Mouse (Mus musculus): ENCODE measurements around the gene Phc3. TPM values are rescaled to one million over a fixed set of nuclear protein-coding genes. Genes with fewer than 3 reads are reported as not detected.

The Phc3 gene
- polyA plus RNA-seq, 1 experiment, result 23.9 TPM

DNA sequence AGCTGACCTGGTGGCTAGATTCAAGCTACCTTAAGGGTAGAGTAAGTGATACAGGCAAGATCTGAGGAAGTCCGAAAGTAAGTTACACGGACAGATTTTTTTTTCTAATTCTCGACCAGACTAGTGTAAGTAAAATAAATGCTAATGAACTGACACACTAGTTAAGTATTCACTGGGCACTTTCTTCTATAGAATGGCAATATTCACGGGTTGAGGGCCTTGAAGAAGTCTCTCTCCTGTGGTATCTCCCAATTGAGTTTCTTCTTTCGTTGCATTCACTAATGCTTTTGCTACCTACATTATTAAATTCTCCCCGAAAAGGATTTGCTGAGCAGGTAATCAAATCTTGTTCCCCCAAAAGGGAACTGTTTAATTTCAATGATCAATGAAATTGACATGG, 25.6 kb upstream of the Phc3 start:
- Histone ChIP-seq H3K36me3 (ENCODE audit: control insufficient read depth, insufficient read depth, low read length) (no peaks in the 10 kb centered on the region), H3K27ac (ENCODE audit: insufficient read depth, low read depth, low read length) (no peak overlapping the region), H3K4me3 (ENCODE audit: insufficient read depth, low read depth, low read length) (peak overlapping the region; percentile 44), H3K4me1 (ENCODE audit: control insufficient read depth, insufficient read depth, low read length) (peaks cover 13% of the 10 kb centered on the region), H3K27me3 (replicated peaks; ENCODE audit: control insufficient read depth, insufficient read depth, low read length) (no peaks in the 10 kb centered on the region)
- TF ChIP-seq POLR2A (IDR thresholded peaks at IDR 0.05; ENCODE audit: low read depth, low read length) (no peak), CTCF (conservative IDR thresholded peaks at IDR 0.05; ENCODE audit: insufficient read depth, insufficient read length, low read depth, low read length) (no peak)
- 6% methylated on average over 6 of the region's 6 CpGs for WGBS
- no peak for DNase-seq

DNA sequence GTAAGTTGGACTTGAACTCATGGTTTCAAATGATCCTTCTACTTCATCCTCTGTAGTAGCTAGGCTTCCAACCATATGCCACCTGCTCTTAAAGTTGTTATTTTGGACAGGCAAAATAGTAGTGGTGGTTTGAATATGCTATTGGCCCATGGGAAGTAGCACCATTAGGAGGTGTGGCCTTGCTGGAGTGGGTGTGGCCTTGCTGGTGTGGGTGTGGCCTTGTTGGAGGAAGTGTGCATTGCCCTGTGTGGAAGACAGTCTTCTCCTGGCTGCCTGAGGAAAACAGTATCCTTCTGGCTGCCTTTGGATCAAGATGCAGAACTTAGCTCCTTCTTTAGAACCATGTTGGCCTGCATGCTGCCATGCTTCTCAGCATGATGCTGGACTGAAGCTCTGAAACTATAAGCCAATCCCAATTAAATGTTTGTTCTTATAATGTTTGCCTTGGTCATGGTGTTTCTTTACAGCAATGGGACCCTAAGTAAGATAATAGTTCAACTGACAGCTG, 23.9 kb upstream of the Phc3 start:
- no peaks in the 10 kb centered on the region for H3K36me3 ChIP-seq (ENCODE audit: control insufficient read depth, insufficient read depth, low read length)
- H3K27me3 ChIP-seq (replicated peaks; ENCODE audit: control insufficient read depth, insufficient read depth, low read length), result no peaks in the 10 kb centered on the region
- no peak overlapping the region for H3K4me3 ChIP-seq (ENCODE audit: insufficient read depth, low read depth, low read length)
- DNase-seq, result peak; percentile 19
- H3K4me1 ChIP-seq (ENCODE audit: control insufficient read depth, insufficient read depth, low read length), result peaks cover 3% of the 10 kb centered on the region; the same call in 1 of the 2 replicates
- H3K27ac ChIP-seq (ENCODE audit: insufficient read depth, low read depth, low read length), result no peak overlapping the region
- TF ChIP-seq POLR2A (IDR thresholded peaks at IDR 0.05; ENCODE audit: low read depth, low read length), result no peak

DNA sequence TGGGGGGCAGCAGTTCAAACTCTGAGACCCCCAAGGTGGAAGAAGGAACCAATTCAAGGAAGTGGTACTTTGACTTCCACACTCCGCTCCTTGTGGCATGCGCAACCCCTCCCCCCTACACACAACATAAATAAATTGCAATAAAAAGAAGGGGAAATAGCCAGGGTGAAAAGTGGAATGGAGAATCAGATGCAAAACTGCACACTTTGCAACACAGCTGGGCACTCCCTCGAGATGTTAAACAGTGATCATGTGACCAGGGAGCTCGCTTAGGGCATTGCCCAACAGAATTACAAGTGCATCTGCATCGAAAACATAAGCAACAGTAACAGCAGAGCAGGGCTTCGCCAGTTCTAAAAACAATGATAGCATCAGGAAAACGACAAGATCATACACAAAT, 22.9 kb upstream of the Phc3 start:
- DNase-seq, result no peak
- Histone ChIP-seq H3K27ac (ENCODE audit: insufficient read depth, low read depth, low read length) (no peak overlapping the region), H3K36me3 (ENCODE audit: control insufficient read depth, insufficient read depth, low read length) (no peaks in the 10 kb centered on the region), H3K4me1 (ENCODE audit: control insufficient read depth, insufficient read depth, low read length) (peaks cover 3% of the 10 kb centered on the region; the same call in 1 of the 2 replicates), H3K4me3 (ENCODE audit: insufficient read depth, low read depth, low read length) (no peak overlapping the region), H3K27me3 (replicated peaks; ENCODE audit: control insufficient read depth, insufficient read depth, low read length) (no peaks in the 10 kb centered on the region)
- WGBS, result 70% methylated on average over 7 of the region's 7 CpGs
- no peak for TF ChIP-seq CTCF (conservative IDR thresholded peaks at IDR 0.05; ENCODE audit: insufficient read depth, insufficient read length, low read depth, low read length)
- no peak for TF ChIP-seq POLR2A (IDR thresholded peaks at IDR 0.05; ENCODE audit: low read depth, low read length)

DNA sequence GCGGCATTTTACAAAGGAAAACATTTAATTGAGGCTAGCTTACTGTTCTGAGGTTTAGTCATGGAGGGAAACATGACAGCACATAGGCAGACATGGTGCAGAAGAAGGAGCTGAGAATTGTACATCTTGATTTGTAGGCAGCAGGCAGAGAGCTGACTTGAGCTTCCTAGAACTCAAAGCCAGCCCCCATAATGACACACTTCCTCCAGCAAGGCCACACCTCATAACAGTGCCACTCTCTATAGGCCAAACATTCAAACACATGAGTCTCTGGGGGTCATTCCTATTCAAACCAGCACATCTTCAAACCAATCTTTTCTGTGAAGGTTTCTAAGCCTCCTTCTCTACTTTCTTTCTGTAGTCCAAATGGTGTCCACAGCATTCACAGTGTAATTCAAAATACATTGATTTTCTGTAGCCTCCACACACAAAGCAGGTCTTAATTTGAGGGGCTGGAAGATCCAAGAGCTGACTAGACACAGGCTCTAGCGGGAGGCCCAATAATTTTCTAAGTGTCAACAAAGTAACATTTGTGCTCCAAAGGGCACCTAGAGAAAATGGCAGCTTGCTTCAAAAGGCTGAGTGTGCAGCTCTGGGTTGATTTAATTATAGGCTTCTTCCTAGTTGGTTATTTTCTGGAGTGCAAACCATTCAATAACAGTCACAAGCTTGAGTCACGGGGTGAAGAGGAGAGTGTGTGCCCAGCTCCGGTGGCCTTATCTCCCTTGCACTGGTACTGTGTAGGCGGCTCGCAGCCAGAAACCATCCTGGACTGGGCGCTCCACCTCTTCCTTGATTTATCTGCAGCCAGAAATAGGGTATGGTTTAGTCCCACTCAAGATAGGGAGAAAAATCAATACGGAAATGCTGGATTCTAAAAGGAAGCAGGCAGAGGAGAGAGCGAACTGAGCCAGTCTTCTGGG, 18.4 kb upstream of the Phc3 start:
- Histone ChIP-seq H3K4me3 (ENCODE audit: insufficient read depth, low read depth, low read length) (no peak overlapping the region), H3K27ac (ENCODE audit: insufficient read depth, low read depth, low read length) (no peak overlapping the region)
- WGBS, result 93% methylated on average over 9 of the region's 9 CpGs

DNA sequence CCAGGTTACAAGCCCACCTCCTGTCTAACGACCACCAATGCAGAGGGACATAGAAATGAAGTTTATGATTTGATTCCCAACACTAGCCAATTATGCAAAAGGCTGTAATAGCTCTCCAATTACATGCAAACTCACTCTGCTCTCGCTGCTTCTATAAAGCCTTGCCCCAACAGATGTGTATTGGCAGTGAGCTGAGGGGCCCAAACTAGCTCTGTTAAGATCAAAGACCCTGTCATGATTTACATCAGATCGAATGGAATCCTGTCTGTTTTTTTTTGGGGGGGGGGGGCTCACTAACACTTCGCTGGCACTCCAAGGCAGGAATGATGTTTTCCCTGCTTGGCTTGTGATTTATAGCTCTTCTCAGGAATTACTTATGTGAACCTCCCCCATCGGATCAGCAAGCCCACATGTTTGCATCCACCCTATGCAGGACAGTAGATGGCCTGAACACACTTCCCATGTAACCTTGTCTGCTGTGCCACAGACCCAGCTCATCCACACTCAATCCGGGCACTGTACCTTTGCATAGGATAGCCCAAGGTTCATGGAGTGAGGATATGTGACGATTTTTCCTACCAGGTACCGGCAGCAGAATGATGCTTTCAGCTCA, 13.8 kb upstream of the Phc3 start:
- no peaks in the 10 kb centered on the region for H3K36me3 ChIP-seq (ENCODE audit: control insufficient read depth, insufficient read depth, low read length)
- DNase-seq, result no peak
- no peak for TF ChIP-seq POLR2A (IDR thresholded peaks at IDR 0.05; ENCODE audit: low read depth, low read length)
- no peak for TF ChIP-seq CTCF (conservative IDR thresholded peaks at IDR 0.05; ENCODE audit: insufficient read depth, insufficient read length, low read depth, low read length)
- no peak overlapping the region for H3K27ac ChIP-seq (ENCODE audit: insufficient read depth, low read depth, low read length)
- H3K27me3 ChIP-seq (replicated peaks; ENCODE audit: control insufficient read depth, insufficient read depth, low read length), result no peaks in the 10 kb centered on the region
- no peak overlapping the region for H3K4me3 ChIP-seq (ENCODE audit: insufficient read depth, low read depth, low read length)
- WGBS, result 56% methylated on average over 8 of the region's 8 CpGs
- 0 out of 2 replicates have a peak, but pooled peaks cover 3% of the 10 kb centered on the region for H3K4me1 ChIP-seq (ENCODE audit: control insufficient read depth, insufficient read depth, low read length)

More for the DNA sequence above, 18.4 kb upstream of the Phc3 start:
- no peak for DNase-seq
- TF ChIP-seq CTCF (conservative IDR thresholded peaks at IDR 0.05; ENCODE audit: insufficient read depth, insufficient read length, low read depth, low read length) (no peak), POLR2A (IDR thresholded peaks at IDR 0.05; ENCODE audit: low read depth, low read length) (no peak)
- H3K27me3 ChIP-seq (replicated peaks; ENCODE audit: control insufficient read depth, insufficient read depth, low read length), result no peaks in the 10 kb centered on the region
- H3K36me3 ChIP-seq (ENCODE audit: control insufficient read depth, insufficient read depth, low read length), result no peaks in the 10 kb centered on the region
- no peaks in the 10 kb centered on the region for H3K4me1 ChIP-seq (ENCODE audit: control insufficient read depth, insufficient read depth, low read length)

DNA sequence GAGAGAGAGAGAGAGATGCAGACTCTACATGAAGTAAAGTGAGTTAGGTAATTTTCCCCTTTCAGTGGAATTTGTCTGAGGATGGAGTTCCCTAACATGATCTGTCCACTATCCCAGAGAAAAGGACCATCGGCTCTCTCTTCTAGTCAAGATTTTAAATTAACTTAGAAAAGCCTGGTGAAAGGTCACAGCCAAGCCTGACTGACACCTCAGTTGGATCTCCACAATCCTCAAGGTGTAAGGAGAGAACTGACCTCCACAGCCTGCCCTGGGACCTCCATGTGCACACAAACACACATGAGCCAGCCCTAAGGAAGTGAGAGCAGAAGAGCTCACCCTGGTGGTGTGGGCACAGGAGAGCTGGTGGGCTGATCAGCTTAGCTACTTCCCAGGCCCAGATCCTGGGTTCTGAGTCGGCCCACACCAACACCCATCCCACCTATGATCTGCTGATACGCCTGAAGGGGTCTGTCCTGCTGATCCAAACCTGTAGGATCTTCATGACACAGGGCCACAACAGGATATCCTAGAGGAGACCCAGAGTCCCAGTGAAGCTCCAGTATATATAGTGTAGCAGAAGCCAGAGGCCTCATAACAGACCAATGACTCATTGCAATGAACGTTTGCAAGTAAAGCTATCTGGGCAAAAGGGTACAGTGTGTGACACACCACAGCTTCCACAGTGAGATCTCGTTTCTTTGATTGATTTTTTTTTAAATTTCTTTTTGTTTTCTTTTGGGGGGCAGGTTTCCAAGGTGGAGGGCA, 12.6 kb upstream of the Phc3 start:
- TF ChIP-seq POLR2A (IDR thresholded peaks at IDR 0.05; ENCODE audit: low read depth, low read length), result no peak
- TF ChIP-seq CTCF (conservative IDR thresholded peaks at IDR 0.05; ENCODE audit: insufficient read depth, insufficient read length, low read depth, low read length), result no peak
- Histone ChIP-seq H3K4me3 (ENCODE audit: insufficient read depth, low read depth, low read length) (no peak overlapping the region), H3K27ac (ENCODE audit: insufficient read depth, low read depth, low read length) (no peak overlapping the region), H3K36me3 (ENCODE audit: control insufficient read depth, insufficient read depth, low read length) (no peaks in the 10 kb centered on the region), H3K27me3 (replicated peaks; ENCODE audit: control insufficient read depth, insufficient read depth, low read length) (no peaks in the 10 kb centered on the region), H3K4me1 (ENCODE audit: control insufficient read depth, insufficient read depth, low read length) (peaks cover 6% of the 10 kb centered on the region; the same call in 1 of the 2 replicates)
- WGBS, result 58% methylated on average over 5 of the region's 5 CpGs
- peak; percentile 52 for DNase-seq

All from kidney, adult 2 months (tissue).